Mouse (Mus musculus) megakaryocyte, embryonic 14.5 days (primary cell): Measurements from ENCODE around the gene Ccdc181.

Experiments used
- FLI1 ChIP-seq: IDR thresholded peaks from 2 replicates; pipeline ENCODE4 v1.6.1; 2012; ENCODE audit warnings: low read length, inconsistent platforms, mixed read lengths
- GATA1 ChIP-seq: IDR thresholded peaks from 3 replicates; pipeline ENCODE4 v1.6.1; 2012; ENCODE audit warnings: mixed read lengths, low read length, inconsistent platforms, borderline replicate concordance

- TF ChIP-seq GATA1: no peak
- TF ChIP-seq FLI1: no peak
Measured at GRCm38 (mm10) chr1:164247442-164247841, 27.9 kb upstream of the Ccdc181 start.
